Mouse (Mus musculus): Measurements from ENCODE around the gene Ppp4r1. TPM values are rescaled to one million over a fixed set of nuclear protein-coding genes. Genes with fewer than 3 reads are reported as not detected.

The Ppp4r1 gene
- total and polyA plus RNA-seq, 2 experiments from 2014 or later = 28.7 to 59.2 TPM

GRCm38 (mm10) chr17:65789576-65789975 is 7.2 kb downstream of the Ppp4r1 start:
- Histone ChIP-seq H3K4me3 (ENCODE audit: low read depth, low read length) (no peak overlapping the region), H3K4me2 (ENCODE audit: low read depth) (no peak overlapping the region), H3K36me3 (ENCODE audit: insufficient read depth) (no peaks in the 10 kb centered on the region; the same call in 1 of the 2 replicates), H3K9me3 (ENCODE audit: low read length) (no peaks in the 10 kb centered on the region), H3K27ac (ENCODE audit: low read depth, low read length) (no peak overlapping the region), H3K4me1 (ENCODE audit: insufficient read depth) (peaks cover 6% of the 10 kb centered on the region), H3K27me3 (ENCODE audit: insufficient read depth, low read length) (no peaks in the 10 kb centered on the region), H3K9ac (no peak overlapping the region)
- 93% methylated on average over 6 of the region's 6 CpGs for WGBS
- no peak for TF ChIP-seq CTCF (IDR thresholded peaks at IDR 0.05; ENCODE audit: low read depth)
- ATAC-seq = no peak
- DNase-seq = no peak

- TF ChIP-seq CTCF (IDR thresholded peaks at IDR 0.05; ENCODE audit: low read depth) = no peak
- ATAC-seq (no peak), DNase-seq (no peak)
- WGBS = 65% methylated on average over 2 of the region's 2 CpGs
- Histone ChIP-seq H3K27ac (ENCODE audit: low read depth, low read length) (no peak overlapping the region), H3K36me3 (ENCODE audit: insufficient read depth) (no peaks in the 10 kb centered on the region; the same call in 1 of the 2 replicates), H3K4me3 (ENCODE audit: low read depth, low read length) (no peak overlapping the region), H3K4me1 (ENCODE audit: insufficient read depth) (no peaks in the 10 kb centered on the region), H3K9me3 (ENCODE audit: low read length) (no peaks in the 10 kb centered on the region), H3K9ac (no peak overlapping the region), H3K4me2 (ENCODE audit: low read depth) (no peak overlapping the region), H3K27me3 (ENCODE audit: insufficient read depth, low read length) (no peaks in the 10 kb centered on the region)
These were observed 8.8 kb downstream of the Ppp4r1 start for GRCm38 (mm10) chr17:65791161-65791560.

GRCm38 (mm10) chr17:65793307-65793930 is 11.0 kb downstream of the Ppp4r1 start:
- Histone ChIP-seq H3K4me2 (ENCODE audit: low read depth) (no peak overlapping the region), H3K36me3 (ENCODE audit: insufficient read depth) (no peaks in the 10 kb centered on the region; the same call in 1 of the 2 replicates), H3K4me1 (ENCODE audit: insufficient read depth) (no peaks in the 10 kb centered on the region), H3K27ac (ENCODE audit: low read depth, low read length) (no peak overlapping the region), H3K9ac (no peak overlapping the region), H3K27me3 (ENCODE audit: insufficient read depth, low read length) (no peaks in the 10 kb centered on the region), H3K4me3 (ENCODE audit: low read depth, low read length) (no peak overlapping the region), H3K9me3 (ENCODE audit: low read length) (no peaks in the 10 kb centered on the region)
- ATAC-seq (no peak; the same call in 1 of the 2 replicates), DNase-seq (no peak)
- 97% methylated on average over 12 of the region's 12 CpGs for WGBS
- no peak for TF ChIP-seq CTCF (IDR thresholded peaks at IDR 0.05; ENCODE audit: low read depth)

GRCm38 (mm10) chr17:65794096-65794850 is 11.9 kb downstream of the Ppp4r1 start:
- Histone ChIP-seq H3K9ac (no peak overlapping the region), H3K36me3 (ENCODE audit: insufficient read depth) (no peaks in the 10 kb centered on the region; the same call in 1 of the 2 replicates), H3K4me2 (ENCODE audit: low read depth) (no peak overlapping the region), H3K9me3 (ENCODE audit: low read length) (no peaks in the 10 kb centered on the region), H3K27me3 (ENCODE audit: insufficient read depth, low read length) (no peaks in the 10 kb centered on the region), H3K4me3 (ENCODE audit: low read depth, low read length) (no peak overlapping the region), H3K4me1 (ENCODE audit: insufficient read depth) (no peaks in the 10 kb centered on the region), H3K27ac (ENCODE audit: low read depth, low read length) (no peak overlapping the region)
- DNase-seq = no peak
- ATAC-seq = no peak
- WGBS = 89% methylated on average over 13 of the region's 13 CpGs
- no peak for TF ChIP-seq CTCF (IDR thresholded peaks at IDR 0.05; ENCODE audit: low read depth)

GRCm38 (mm10) chr17:65796056-65796455 is 13.7 kb downstream of the Ppp4r1 start:
- TF ChIP-seq CTCF (IDR thresholded peaks at IDR 0.05; ENCODE audit: low read depth) = no peak
- Histone ChIP-seq H3K9ac (no peak overlapping the region), H3K36me3 (ENCODE audit: insufficient read depth) (no peaks in the 10 kb centered on the region; the same call in 1 of the 2 replicates), H3K27me3 (ENCODE audit: insufficient read depth, low read length) (no peaks in the 10 kb centered on the region), H3K4me3 (ENCODE audit: low read depth, low read length) (no peak overlapping the region), H3K9me3 (ENCODE audit: low read length) (no peaks in the 10 kb centered on the region), H3K4me1 (ENCODE audit: insufficient read depth) (no peaks in the 10 kb centered on the region), H3K4me2 (ENCODE audit: low read depth) (no peak overlapping the region), H3K27ac (ENCODE audit: low read depth, low read length) (no peak overlapping the region)
- 66% methylated on average over 7 of the region's 7 CpGs for WGBS
- no peak for DNase-seq
- no peak for ATAC-seq

GRCm38 (mm10) chr17:65798446-65798845 is 16.1 kb downstream of the Ppp4r1 start:
- ATAC-seq = no peak
- Histone ChIP-seq H3K4me2 (ENCODE audit: low read depth) (no peak overlapping the region), H3K9me3 (ENCODE audit: low read length) (no peaks in the 10 kb centered on the region), H3K27ac (ENCODE audit: low read depth, low read length) (no peak overlapping the region), H3K4me3 (ENCODE audit: low read depth, low read length) (no peak overlapping the region), H3K9ac (no peak overlapping the region), H3K4me1 (ENCODE audit: insufficient read depth) (no peaks in the 10 kb centered on the region), H3K36me3 (ENCODE audit: insufficient read depth) (no peaks in the 10 kb centered on the region; the same call in 1 of the 2 replicates), H3K27me3 (ENCODE audit: insufficient read depth, low read length) (no peaks in the 10 kb centered on the region)
- no peak for TF ChIP-seq CTCF (IDR thresholded peaks at IDR 0.05; ENCODE audit: low read depth)
- DNase-seq = no peak
- 75% methylated on average over 4 of the region's 4 CpGs for WGBS

- H3K4me3 ChIP-seq (ENCODE audit: low read depth, low read length) = no peak overlapping the region
- no peaks in the 10 kb centered on the region for H3K27me3 ChIP-seq (ENCODE audit: insufficient read depth, low read length)
- H3K27ac ChIP-seq (ENCODE audit: low read depth, low read length) = no peak overlapping the region
- WGBS = 89% methylated on average over 1 of the region's 1 CpGs
- no peaks in the 10 kb centered on the region for H3K4me1 ChIP-seq (ENCODE audit: insufficient read depth)
- H3K9ac ChIP-seq = no peak overlapping the region
- no peak for ATAC-seq
- no peak for DNase-seq
- no peaks in the 10 kb centered on the region for H3K9me3 ChIP-seq (ENCODE audit: low read length)
- H3K36me3 ChIP-seq (ENCODE audit: insufficient read depth) = no peaks in the 10 kb centered on the region; the same call in 1 of the 2 replicates
- no peak for TF ChIP-seq CTCF (IDR thresholded peaks at IDR 0.05; ENCODE audit: low read depth)
- H3K4me2 ChIP-seq (ENCODE audit: low read depth) = no peak overlapping the region
These were observed 17.0 kb downstream of the Ppp4r1 start for GRCm38 (mm10) chr17:65799353-65799752.

All from forebrain, postnatal 0 days (tissue).